Mouse (Mus musculus) heart, embryonic 14.5 days (tissue): ENCODE measurements around the gene Lbp. TPM values are rescaled to one million over a fixed set of nuclear protein-coding genes. Genes with fewer than 3 reads are reported as not detected.

ENCODE experiments used
- ATAC-seq: fragments of 200-750 bp; cut with Nextera tagmentation; 2 replicates; pipeline ENCODE4 v1.8.0; 2017; ENCODE audit warnings: low read depth, moderate TSS enrichment; ENCODE audit not compliant: insufficient number of reproducible peaks, insufficient read depth, low FRiP score
- H3K27ac ChIP-seq, 2 experiments: fragments of 200-500 bp in 1 of 2; fragments of 300-500 bp in 1 of 2; sonication (generic) in 1 of 2; replicated peaks in 1 of 2; 2 replicates each; pipeline ENCODE4 v1.5.1; 2012 to 2014; ENCODE audit warnings: low read depth in 2 of 2, low read length in 2 of 2, control low read depth in 1 of 2, mild to moderate bottlenecking in 1 of 2, mixed read lengths in 1 of 2; ENCODE audit not compliant: control insufficient read depth in 1 of 2, insufficient read depth in 1 of 2
- H3K27me3 ChIP-seq: fragments of 300-500 bp; sonication (generic); 2 replicates; pipeline ENCODE4 v1.6.1; 2014; ENCODE audit warnings: mild to moderate bottlenecking, low read length, control low read depth; ENCODE audit not compliant: control insufficient read depth, insufficient read depth
- H3K36me3 ChIP-seq: fragments of 300-500 bp; sonication (generic); 2 replicates; pipeline ENCODE4 v1.6.1; 2014; ENCODE audit warnings: mild to moderate bottlenecking, control low read depth, low read length, mixed read lengths; ENCODE audit not compliant: control insufficient read depth, insufficient read depth
- H3K4me1 ChIP-seq, 2 experiments: fragments of 200-500 bp in 1 of 2; fragments of 300-500 bp in 1 of 2; sonication (generic) in 1 of 2; 2 replicates each; pipeline ENCODE4 v1.6.1; 2012 to 2014; ENCODE audit warnings: low read length in 2 of 2, control low read depth in 1 of 2, mixed read lengths in 1 of 2; ENCODE audit not compliant: control insufficient read depth in 2 of 2, insufficient read depth in 2 of 2
- H3K4me2 ChIP-seq: fragments of 300-500 bp; sonication (generic); 2 replicates; pipeline ENCODE4 v1.6.1; 2014; ENCODE audit warnings: mild to moderate bottlenecking, low read length
- H3K4me3 ChIP-seq, 2 experiments: fragments of 200-500 bp in 1 of 2; fragments of 300-500 bp in 1 of 2; sonication (generic) in 1 of 2; 2 replicates each; pipeline ENCODE4 v1.5.1; 2012 to 2014; ENCODE audit warnings: low read length in 2 of 2, mild to moderate bottlenecking in 2 of 2, control low read depth in 1 of 2, low read depth in 1 of 2, moderate library complexity in 1 of 2; ENCODE audit not compliant: control insufficient read depth in 1 of 2, insufficient read depth in 1 of 2
- H3K9ac ChIP-seq: fragments of 300-500 bp; sonication (generic); 2 replicates; pipeline ENCODE4 v1.6.1; 2014; ENCODE audit warnings: mild to moderate bottlenecking, low read length
- H3K9me3 ChIP-seq: fragments of 300-500 bp; sonication (generic); 2 replicates; pipeline ENCODE4 v1.6.1; 2016; ENCODE audit warnings: low read length, control low read depth; ENCODE audit not compliant: control insufficient read depth
- WGBS: fragments of 180-500 bp; shearing (Covaris S2); extraction: QIAGEN DNeasy Blood & Tissue Kit; methylation state at CpG from one replicate; pipeline ENCODE4 v1.1.7; 2014; 5-methylcytosine and 5-hydroxymethylcytosine counted together
- polyA plus RNA-seq: library from polyadenylated mRNA; unstranded; fragments of >200 nt; fragmentation: Nextera tagmentation; extraction: Ambion mirVana; gene quantifications from 2 replicates; pipeline ENCODE4 v1.2.1, GENCODE M21; 2014

Gene Lbp
- polyA plus RNA-seq, 1 experiment from 2014 or later, result 18.0 TPM

- Histone ChIP-seq H3K27ac (no peak overlapping the region), H3K36me3 (no peaks in the 10 kb centered on the region), H3K4me1 (no peaks in the 10 kb centered on the region), H3K4me2 (no peak overlapping the region), H3K4me3 (no peak overlapping the region), H3K9me3 (no peaks in the 10 kb centered on the region), H3K27me3 (no peaks in the 10 kb centered on the region; the same call in 1 of the 2 replicates), H3K9ac (no peak overlapping the region)
- WGBS, result 84% methylated on average over 13 of the region's 13 CpGs
- ATAC-seq, result no peak
Measured at GRCm38 (mm10) chr2:158334356-158334755, 28.1 kb downstream of the Lbp start.

GRCm38 (mm10) chr2:158337698-158338097 is 31.4 kb downstream of the Lbp start:
- H3K27me3 ChIP-seq, result no peaks in the 10 kb centered on the region; the same call in 1 of the 2 replicates
- H3K4me2 ChIP-seq, result no peak overlapping the region
- H3K4me1 ChIP-seq, result no peaks in the 10 kb centered on the region
- no peaks in the 10 kb centered on the region for H3K9me3 ChIP-seq
- no peak overlapping the region for H3K4me3 ChIP-seq
- ATAC-seq, result no peak
- 83% methylated on average over 10 of the region's 10 CpGs for WGBS
- H3K36me3 ChIP-seq, result no peaks in the 10 kb centered on the region
- H3K9ac ChIP-seq, result no peak overlapping the region
- no peak overlapping the region for H3K27ac ChIP-seq

GRCm38 (mm10) chr2:158339948-158340564 is 33.8 kb downstream of the Lbp start:
- no peak for ATAC-seq
- H3K4me3 ChIP-seq, result no peak overlapping the region
- WGBS, result 36% methylated on average over 11 of the region's 11 CpGs
- H3K4me2 ChIP-seq, result no peak overlapping the region
- no peaks in the 10 kb centered on the region for H3K9me3 ChIP-seq
- no peak overlapping the region for H3K27ac ChIP-seq
- H3K4me1 ChIP-seq, result no peaks in the 10 kb centered on the region
- H3K9ac ChIP-seq, result no peak overlapping the region
- H3K36me3 ChIP-seq, result no peaks in the 10 kb centered on the region
- no peaks in the 10 kb centered on the region; the same call in 1 of the 2 replicates for H3K27me3 ChIP-seq

- no peaks in the 10 kb centered on the region for H3K9me3 ChIP-seq
- no peak overlapping the region for H3K9ac ChIP-seq
- no peak overlapping the region for H3K27ac ChIP-seq
- H3K4me3 ChIP-seq, result no peak overlapping the region
- 65% methylated on average over 2 of the region's 2 CpGs for WGBS
- no peaks in the 10 kb centered on the region for H3K36me3 ChIP-seq
- ATAC-seq, result no peak
- no peak overlapping the region for H3K4me2 ChIP-seq
- H3K4me1 ChIP-seq, result no peaks in the 10 kb centered on the region
- no peaks in the 10 kb centered on the region for H3K27me3 ChIP-seq
Measured at GRCm38 (mm10) chr2:158341324-158341723, 35.0 kb downstream of the Lbp start.

- 84% methylated on average over 5 of the region's 5 CpGs for WGBS
Measured at GRCm38 (mm10) chr2:158343495-158343894, 37.2 kb downstream of the Lbp start.

GRCm38 (mm10) chr2:158346467-158346866 is 40.2 kb downstream of the Lbp start:
- 52% methylated on average over 6 of the region's 6 CpGs for WGBS
- Histone ChIP-seq H3K4me1 (no peaks in the 10 kb centered on the region), H3K4me2 (no peak overlapping the region), H3K27me3 (no peaks in the 10 kb centered on the region), H3K36me3 (no peaks in the 10 kb centered on the region), H3K27ac (no peak overlapping the region), H3K9ac (no peak overlapping the region), H3K4me3 (no peak overlapping the region), H3K9me3 (no peaks in the 10 kb centered on the region)
- ATAC-seq, result no peak

More at GRCm38 (mm10) chr2:158343495-158343894, 37.2 kb downstream of the Lbp start:
- no peak for ATAC-seq
- no peaks in the 10 kb centered on the region for H3K27me3 ChIP-seq
- no peak overlapping the region for H3K4me2 ChIP-seq
- no peak overlapping the region for H3K9ac ChIP-seq
- H3K36me3 ChIP-seq, result no peaks in the 10 kb centered on the region
- no peak overlapping the region for H3K4me3 ChIP-seq
- no peaks in the 10 kb centered on the region for H3K9me3 ChIP-seq
- H3K27ac ChIP-seq, result no peak overlapping the region
- no peaks in the 10 kb centered on the region for H3K4me1 ChIP-seq

- Histone ChIP-seq H3K4me1 (no peaks in the 10 kb centered on the region), H3K27me3 (no peaks in the 10 kb centered on the region), H3K4me3 (no peak overlapping the region), H3K36me3 (peaks cover 8% of the 10 kb centered on the region), H3K4me2 (no peak overlapping the region), H3K9ac (no peak overlapping the region), H3K27ac (no peak overlapping the region), H3K9me3 (no peaks in the 10 kb centered on the region)
- ATAC-seq, result no peak
- 3% methylated on average over 6 of the region's 6 CpGs for WGBS
Measured at GRCm38 (mm10) chr2:158347868-158348267, 41.6 kb downstream of the Lbp start.
